Mouse (Mus musculus): ENCODE measurements around the gene Sh3gl2. TPM values are rescaled to one million over a fixed set of nuclear protein-coding genes. Genes with fewer than 3 reads are reported as not detected.
A peak's percentile ranks its signal among the peaks of the same experiment; 100 is the strongest.

Gene Sh3gl2
- polyA plus RNA-seq, 1 experiment from 2014 or later, result 6.3 TPM

GRCm38 (mm10) chr4:85420429-85420828, 215.5 kb downstream of the Sh3gl2 start:
- WGBS, result 53% methylated on average over 6 of the region's 6 CpGs
- Histone ChIP-seq H3K36me3 (ENCODE audit: control insufficient read depth, insufficient read depth, low read length) (no peaks in the 10 kb centered on the region), H3K9me3 (ENCODE audit: control insufficient read depth, low read length) (no peaks in the 10 kb centered on the region), H3K9ac (ENCODE audit: low read length) (no peak overlapping the region), H3K4me1 (replicated peaks; ENCODE audit: control insufficient read depth, insufficient read depth, low read length) (peaks cover 2% of the 10 kb centered on the region; the same call in 1 of the 2 replicates), H3K4me3 (ENCODE audit: low read length) (no peak overlapping the region), H3K4me2 (ENCODE audit: low read depth, low read length) (no peak overlapping the region), H3K27ac (ENCODE audit: low read length) (no peak overlapping the region), H3K27me3 (ENCODE audit: control insufficient read depth, insufficient read depth, low read depth, low read length) (no peaks in the 10 kb centered on the region)
- ATAC-seq (ENCODE audit: low read depth), result peak; percentile 54; the same call in 1 of the 2 replicates

GRCm38 (mm10) chr4:85426211-85426610, 221.3 kb downstream of the Sh3gl2 start:
- no peak overlapping the region for H3K9ac ChIP-seq (ENCODE audit: low read length)
- WGBS, result 84% methylated on average over 4 of the region's 4 CpGs
- no peak overlapping the region for H3K27ac ChIP-seq (ENCODE audit: low read length)
- H3K9me3 ChIP-seq (ENCODE audit: control insufficient read depth, low read length), result no peaks in the 10 kb centered on the region
- H3K4me1 ChIP-seq (replicated peaks; ENCODE audit: control insufficient read depth, insufficient read depth, low read length), result peaks cover 2% of the 10 kb centered on the region; the same call in 1 of the 2 replicates
- no peak overlapping the region for H3K4me3 ChIP-seq (ENCODE audit: low read length)
- no peak for ATAC-seq (ENCODE audit: low read depth)
- no peak overlapping the region for H3K4me2 ChIP-seq (ENCODE audit: low read depth, low read length)
- H3K27me3 ChIP-seq (ENCODE audit: control insufficient read depth, insufficient read depth, low read depth, low read length), result no peaks in the 10 kb centered on the region
- H3K36me3 ChIP-seq (ENCODE audit: control insufficient read depth, insufficient read depth, low read length), result no peaks in the 10 kb centered on the region

- no peak overlapping the region for H3K4me2 ChIP-seq (ENCODE audit: low read depth, low read length)
- H3K9me3 ChIP-seq (ENCODE audit: control insufficient read depth, low read length), result no peaks in the 10 kb centered on the region
- peaks cover 3% of the 10 kb centered on the region; the same call in 1 of the 2 replicates for H3K4me1 ChIP-seq (replicated peaks; ENCODE audit: control insufficient read depth, insufficient read depth, low read length)
- no peaks in the 10 kb centered on the region for H3K36me3 ChIP-seq (ENCODE audit: control insufficient read depth, insufficient read depth, low read length)
- H3K9ac ChIP-seq (ENCODE audit: low read length), result no peak overlapping the region
- H3K27ac ChIP-seq (ENCODE audit: low read length), result peak overlapping the region; percentile 10; the same call in 1 of the 2 replicates
- WGBS, result 38% methylated on average over 4 of the region's 4 CpGs
- no peak overlapping the region for H3K4me3 ChIP-seq (ENCODE audit: low read length)
- H3K27me3 ChIP-seq (ENCODE audit: control insufficient read depth, insufficient read depth, low read depth, low read length), result no peaks in the 10 kb centered on the region
- peak; percentile 68; the same call in 1 of the 2 replicates for ATAC-seq (ENCODE audit: low read depth)
These were observed 227.9 kb downstream of the Sh3gl2 start for GRCm38 (mm10) chr4:85432786-85433185.

GRCm38 (mm10) chr4:85434734-85435133, 229.8 kb downstream of the Sh3gl2 start:
- 27% methylated on average over 8 of the region's 8 CpGs for WGBS
- Histone ChIP-seq H3K27ac (ENCODE audit: low read length) (no peak overlapping the region), H3K9me3 (ENCODE audit: control insufficient read depth, low read length) (no peaks in the 10 kb centered on the region), H3K4me1 (replicated peaks; ENCODE audit: control insufficient read depth, insufficient read depth, low read length) (peaks cover 3% of the 10 kb centered on the region; the same call in 1 of the 2 replicates), H3K9ac (ENCODE audit: low read length) (no peak overlapping the region), H3K4me2 (ENCODE audit: low read depth, low read length) (no peak overlapping the region), H3K36me3 (ENCODE audit: control insufficient read depth, insufficient read depth, low read length) (no peaks in the 10 kb centered on the region), H3K4me3 (ENCODE audit: low read length) (no peak overlapping the region), H3K27me3 (ENCODE audit: control insufficient read depth, insufficient read depth, low read depth, low read length) (no peaks in the 10 kb centered on the region)
- no peak for ATAC-seq (ENCODE audit: low read depth)

- ATAC-seq (ENCODE audit: low read depth), result no peak
- H3K27me3 ChIP-seq (ENCODE audit: control insufficient read depth, insufficient read depth, low read depth, low read length), result no peaks in the 10 kb centered on the region
- 59% methylated on average over 3 of the region's 3 CpGs for WGBS
These were observed 233.9 kb downstream of the Sh3gl2 start for GRCm38 (mm10) chr4:85438813-85439212.

GRCm38 (mm10) chr4:85483586-85483985, 278.7 kb downstream of the Sh3gl2 start:
- ATAC-seq (ENCODE audit: low read depth), result no peak
- H3K27me3 ChIP-seq (ENCODE audit: control insufficient read depth, insufficient read depth, low read depth, low read length), result no peaks in the 10 kb centered on the region
- H3K36me3 ChIP-seq (ENCODE audit: control insufficient read depth, insufficient read depth, low read length), result no peaks in the 10 kb centered on the region
- no peaks in the 10 kb centered on the region for H3K9me3 ChIP-seq (ENCODE audit: control insufficient read depth, low read length)
- no peak overlapping the region for H3K9ac ChIP-seq (ENCODE audit: low read length)
- no peaks in the 10 kb centered on the region for H3K4me1 ChIP-seq (replicated peaks; ENCODE audit: control insufficient read depth, insufficient read depth, low read length)
- H3K4me2 ChIP-seq (ENCODE audit: low read depth, low read length), result no peak overlapping the region
- no peak overlapping the region for H3K4me3 ChIP-seq (ENCODE audit: low read length)
- H3K27ac ChIP-seq (ENCODE audit: low read length), result no peak overlapping the region
- WGBS, result 84% methylated on average over 6 of the region's 6 CpGs

More at GRCm38 (mm10) chr4:85438813-85439212, 233.9 kb downstream of the Sh3gl2 start:
- H3K27ac ChIP-seq (ENCODE audit: low read length), result no peak overlapping the region
- no peak overlapping the region for H3K4me3 ChIP-seq (ENCODE audit: low read length)
- H3K36me3 ChIP-seq (ENCODE audit: control insufficient read depth, insufficient read depth, low read length), result no peaks in the 10 kb centered on the region
- H3K4me2 ChIP-seq (ENCODE audit: low read depth, low read length), result no peak overlapping the region
- no peak overlapping the region for H3K9ac ChIP-seq (ENCODE audit: low read length)
- peaks cover 3% of the 10 kb centered on the region; the same call in 1 of the 2 replicates for H3K4me1 ChIP-seq (replicated peaks; ENCODE audit: control insufficient read depth, insufficient read depth, low read length)
- no peaks in the 10 kb centered on the region for H3K9me3 ChIP-seq (ENCODE audit: control insufficient read depth, low read length)

- Histone ChIP-seq H3K27ac (ENCODE audit: low read length) (no peak overlapping the region), H3K36me3 (ENCODE audit: control insufficient read depth, insufficient read depth, low read length) (no peaks in the 10 kb centered on the region), H3K4me1 (replicated peaks; ENCODE audit: control insufficient read depth, insufficient read depth, low read length) (no peaks in the 10 kb centered on the region), H3K9me3 (ENCODE audit: control insufficient read depth, low read length) (no peaks in the 10 kb centered on the region), H3K4me3 (ENCODE audit: low read length) (no peak overlapping the region), H3K9ac (ENCODE audit: low read length) (no peak overlapping the region), H3K27me3 (ENCODE audit: control insufficient read depth, insufficient read depth, low read depth, low read length) (no peaks in the 10 kb centered on the region), H3K4me2 (ENCODE audit: low read depth, low read length) (no peak overlapping the region)
- ATAC-seq (ENCODE audit: low read depth), result no peak
- WGBS, result 75% methylated on average over 10 of the region's 10 CpGs
These were observed 281.5 kb downstream of the Sh3gl2 start for GRCm38 (mm10) chr4:85486316-85486946.

GRCm38 (mm10) chr4:85505718-85506117, 300.8 kb downstream of the Sh3gl2 start:
- Histone ChIP-seq H3K9ac (ENCODE audit: low read length) (no peak overlapping the region), H3K27ac (ENCODE audit: low read length) (no peak overlapping the region), H3K27me3 (ENCODE audit: control insufficient read depth, insufficient read depth, low read depth, low read length) (no peaks in the 10 kb centered on the region), H3K9me3 (ENCODE audit: control insufficient read depth, low read length) (no peaks in the 10 kb centered on the region), H3K4me3 (ENCODE audit: low read length) (no peak overlapping the region), H3K36me3 (ENCODE audit: control insufficient read depth, insufficient read depth, low read length) (no peaks in the 10 kb centered on the region), H3K4me1 (replicated peaks; ENCODE audit: control insufficient read depth, insufficient read depth, low read length) (peaks cover 3% of the 10 kb centered on the region; the same call in 1 of the 2 replicates), H3K4me2 (ENCODE audit: low read depth, low read length) (no peak overlapping the region)
- WGBS, result 29% methylated on average over 3 of the region's 3 CpGs
- peak; percentile 52; the same call in 1 of the 2 replicates for ATAC-seq (ENCODE audit: low read depth)

GRCm38 (mm10) chr4:85506976-85507375, 302.1 kb downstream of the Sh3gl2 start:
- no peak overlapping the region for H3K4me2 ChIP-seq (ENCODE audit: low read depth, low read length)
- H3K4me1 ChIP-seq (replicated peaks; ENCODE audit: control insufficient read depth, insufficient read depth, low read length), result peaks cover 3% of the 10 kb centered on the region; the same call in 1 of the 2 replicates
- ATAC-seq (ENCODE audit: low read depth), result no peak
- no peak overlapping the region for H3K9ac ChIP-seq (ENCODE audit: low read length)
- no peak overlapping the region for H3K27ac ChIP-seq (ENCODE audit: low read length)
- H3K4me3 ChIP-seq (ENCODE audit: low read length), result no peak overlapping the region
- no peaks in the 10 kb centered on the region for H3K36me3 ChIP-seq (ENCODE audit: control insufficient read depth, insufficient read depth, low read length)
- H3K27me3 ChIP-seq (ENCODE audit: control insufficient read depth, insufficient read depth, low read depth, low read length), result no peaks in the 10 kb centered on the region
- WGBS, result 61% methylated on average over 2 of the region's 2 CpGs
- no peaks in the 10 kb centered on the region for H3K9me3 ChIP-seq (ENCODE audit: control insufficient read depth, low read length)

All from lung, embryonic 16.5 days (tissue).